Mouse (Mus musculus) thymus, adult 2 months (tissue): ENCODE results near the gene Rarb. TPM values are rescaled to one million over a fixed set of nuclear protein-coding genes. Genes with fewer than 3 reads are reported as not detected.

Source experiments
- DNase-seq: peaks from one replicate; pipeline ENCODE4 v3.0.0; 2021
- H3K27ac ChIP-seq: fragments of 200-500 bp; 2 replicates; pipeline ENCODE4 v1.5.1; 2012; ENCODE audit warnings: low read length, control low read depth; ENCODE audit not compliant: control insufficient read depth, insufficient read depth
- H3K27me3 ChIP-seq: fragments of 200-500 bp; 2 replicates; pipeline ENCODE4 v1.6.1; 2012; ENCODE audit warnings: mild to moderate bottlenecking, low read length, moderate library complexity, mixed read lengths; ENCODE audit not compliant: control insufficient read depth, insufficient read depth
- H3K36me3 ChIP-seq: fragments of 200-500 bp; 2 replicates; pipeline ENCODE4 v1.6.1; 2012; ENCODE audit warnings: mild to moderate bottlenecking, low read length, moderate library complexity; ENCODE audit not compliant: control insufficient read depth, insufficient read depth
- H3K4me1 ChIP-seq: fragments of 200-500 bp; replicated peaks from 2 replicates; pipeline ENCODE4 v1.6.1; 2012; ENCODE audit warnings: low read length; ENCODE audit not compliant: control insufficient read depth, insufficient read depth
- H3K4me3 ChIP-seq: fragments of 200-500 bp; 2 replicates; pipeline ENCODE4 v1.5.1; 2012; ENCODE audit warnings: mild to moderate bottlenecking, low read length, control low read depth, moderate library complexity; ENCODE audit not compliant: control insufficient read depth, insufficient read depth
- CTCF ChIP-seq: fragments of 200-500 bp; IDR thresholded peaks from 2 replicates; pipeline ENCODE4 v1.5.1; 2012; ENCODE audit warnings: mild to moderate bottlenecking, control low read depth, low read length, moderate library complexity, borderline replicate concordance; ENCODE audit not compliant: control insufficient read depth, poor library complexity, insufficient read depth; ENCODE audit errors: extremely low read depth
- POLR2A ChIP-seq: fragments of 200-500 bp; IDR thresholded peaks from 2 replicates; pipeline ENCODE4 v1.6.1; 2012; ENCODE audit warnings: mild to moderate bottlenecking, low read length, control low read depth, moderate library complexity; ENCODE audit not compliant: control insufficient read depth, poor library complexity, insufficient read depth; ENCODE audit errors: extremely low read depth
- WGBS: fragments of 180-500 bp; shearing (Covaris S2); methylation state at CpG from one replicate; pipeline ENCODE4 v1.1.7; 2018; 5-methylcytosine and 5-hydroxymethylcytosine counted together
- polyA plus RNA-seq: library from polyadenylated mRNA; depleted of rRNA; stranded (reverse); fragments of >200 nt; gene quantifications from 2 replicates; pipeline ENCODE4 v1.2.3, GENCODE M21; 2012

Rarb gene
- polyA plus RNA-seq, 1 experiment = 2.9 TPM

- TF ChIP-seq POLR2A = no peak
- TF ChIP-seq CTCF = no peak
- Histone ChIP-seq H3K27me3 (no peaks in the 10 kb centered on the region), H3K36me3 (no peaks in the 10 kb centered on the region), H3K27ac (no peak overlapping the region), H3K4me3 (no peak overlapping the region), H3K4me1 (no peaks in the 10 kb centered on the region)
- WGBS = 70% methylated on average over 1 of the region's 1 CpGs
- no peak for DNase-seq
Measured at GRCm38 (mm10) chr14:16566920-16567319, 252.0 kb downstream of the Rarb start.

- H3K27ac ChIP-seq = no peak overlapping the region
- 28% methylated on average over 2 of the region's 2 CpGs for WGBS
- H3K4me3 ChIP-seq = no peak overlapping the region
- DNase-seq = no peak
- TF ChIP-seq CTCF (no peak), POLR2A (no peak)
- H3K36me3 ChIP-seq = no peaks in the 10 kb centered on the region
- H3K27me3 ChIP-seq = no peaks in the 10 kb centered on the region
- H3K4me1 ChIP-seq = no peaks in the 10 kb centered on the region
Measured at GRCm38 (mm10) chr14:16563912-16564311, 255.0 kb downstream of the Rarb start.

- 95% methylated on average over 6 of the region's 6 CpGs for WGBS
- Histone ChIP-seq H3K36me3 (no peaks in the 10 kb centered on the region), H3K4me3 (no peak overlapping the region), H3K27me3 (no peaks in the 10 kb centered on the region), H3K4me1 (no peaks in the 10 kb centered on the region), H3K27ac (no peak overlapping the region)
- no peak for DNase-seq
- TF ChIP-seq CTCF (no peak), POLR2A (no peak)
Measured at GRCm38 (mm10) chr14:16561496-16562170, 257.3 kb downstream of the Rarb start.

- 15% methylated on average over 12 of the region's 12 CpGs for WGBS
- no peaks in the 10 kb centered on the region for H3K27me3 ChIP-seq
- H3K36me3 ChIP-seq = no peaks in the 10 kb centered on the region
- DNase-seq = no peak
- no peak for TF ChIP-seq CTCF
- TF ChIP-seq POLR2A = no peak
- no peak overlapping the region for H3K4me3 ChIP-seq
- H3K4me1 ChIP-seq = no peaks in the 10 kb centered on the region; the same call in 1 of the 2 replicates
- H3K27ac ChIP-seq = no peak overlapping the region
Measured at GRCm38 (mm10) chr14:16559294-16560217, 259.4 kb downstream of the Rarb start.

- Histone ChIP-seq H3K27me3 (no peaks in the 10 kb centered on the region), H3K4me3 (no peak overlapping the region), H3K27ac (no peak overlapping the region), H3K36me3 (no peaks in the 10 kb centered on the region), H3K4me1 (peaks cover under 1% of the 10 kb centered on the region; the same call in 1 of the 2 replicates)
- TF ChIP-seq CTCF (no peak), POLR2A (no peak)
- no peak for DNase-seq
- WGBS = 96% methylated on average over 2 of the region's 2 CpGs
Measured at GRCm38 (mm10) chr14:16558033-16558432, 260.9 kb downstream of the Rarb start.

GRCm38 (mm10) chr14:16554643-16555459, 264.1 kb downstream of the Rarb start:
- H3K4me1 ChIP-seq = peaks cover 2% of the 10 kb centered on the region; the same call in 1 of the 2 replicates
- H3K36me3 ChIP-seq = no peaks in the 10 kb centered on the region
- H3K27me3 ChIP-seq = no peaks in the 10 kb centered on the region
- 37% methylated on average over 12 of the region's 12 CpGs for WGBS
- no peak overlapping the region for H3K4me3 ChIP-seq
- H3K27ac ChIP-seq = no peak overlapping the region
- no peak for DNase-seq
- TF ChIP-seq POLR2A = no peak
- TF ChIP-seq CTCF = no peak
